Mouse (Mus musculus) heart, postnatal 0 days (tissue): Measurements from ENCODE around the gene 4931414P19Rik.

ENCODE experiments used
- CTCF ChIP-seq: IDR thresholded peaks from 2 replicates; pipeline ENCODE4 v1.5.1; 2016; ENCODE audit warnings: antibody characterized with exemption, control low read depth, low read depth
- EP300 ChIP-seq: IDR thresholded peaks from 2 replicates; pipeline ENCODE4 v1.6.1; 2016; ENCODE audit warnings: antibody characterized with exemption, low read depth

GRCm38 (mm10) chr14:54592319-54592934, 13.4 kb downstream of the 4931414P19Rik start:
- TF ChIP-seq CTCF, result no peak
- TF ChIP-seq EP300, result no peak
